Mouse (Mus musculus) urinary bladder, postnatal 36 days (tissue): ENCODE measurements around the gene Itprid1.

ENCODE experiments used
- DNase-seq, 2 experiments: peaks; one replicate each; pipeline ENCODE4 v3.0.0; 2022; ENCODE audit warnings: low spot score in 2 of 2, mixed read lengths in 1 of 2

The Itprid1 gene

GRCm38 (mm10) chr6:55887598-55887997 lies 50.9 kb downstream of the Itprid1 start:
- no peak for DNase-seq

DNA sequence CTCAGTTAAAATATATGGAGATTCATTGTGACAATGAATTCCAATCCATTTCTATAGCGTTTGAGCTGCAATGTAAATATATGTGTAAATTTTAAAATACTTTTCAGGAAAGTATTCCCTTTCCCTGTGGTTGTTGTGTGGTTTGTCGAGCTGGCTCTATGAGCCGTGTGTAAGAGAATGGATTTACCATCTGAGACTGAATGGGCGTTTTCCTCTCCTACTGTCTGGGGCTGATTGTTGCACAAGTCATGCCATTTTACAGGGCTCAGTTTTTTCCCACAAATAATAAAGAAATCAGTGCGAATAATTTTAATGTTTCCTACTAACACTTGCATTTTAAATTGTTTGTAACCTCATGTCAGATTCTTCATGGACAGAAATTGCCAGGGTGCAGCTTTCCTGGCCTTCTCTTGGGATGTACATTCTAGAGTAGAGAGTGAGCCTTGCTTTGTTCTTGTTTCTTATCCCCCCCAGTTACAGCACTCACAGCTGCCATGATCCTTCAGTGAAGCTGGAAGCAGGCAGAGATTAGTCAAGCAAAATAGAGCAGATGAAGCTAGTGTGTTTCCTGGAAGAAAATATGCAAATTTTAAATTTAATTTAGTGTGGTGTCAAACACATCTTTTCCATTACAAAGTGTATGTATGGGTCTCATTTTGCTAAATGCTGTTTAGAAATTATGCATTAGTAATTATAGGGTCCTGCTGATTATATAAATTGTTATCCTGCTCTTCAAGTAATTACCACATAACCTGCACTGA lies 65.1 kb downstream of the Itprid1 start:
- DNase-seq, result no peak

GRCm38 (mm10) chr6:55902329-55902605 lies 65.6 kb downstream of the Itprid1 start:
- DNase-seq, result no peak

DNA sequence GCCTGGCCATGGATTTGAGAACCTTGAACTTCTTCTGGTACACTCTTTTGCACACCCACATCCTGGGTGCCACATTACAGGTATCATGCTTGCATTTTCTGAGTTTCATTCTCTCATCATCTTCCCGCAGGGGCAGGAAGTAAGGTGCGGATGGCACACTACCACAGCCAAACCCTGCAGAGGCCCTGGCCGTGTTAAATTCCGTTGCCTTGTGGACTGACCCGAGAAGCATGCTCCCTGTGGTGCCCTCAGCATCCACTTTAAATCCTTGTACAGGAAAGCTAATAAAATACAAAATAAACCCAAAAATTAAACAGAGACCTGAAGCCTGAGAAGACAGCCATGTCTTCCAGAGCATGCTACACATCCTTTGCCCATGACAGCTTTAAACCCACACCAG lies 82.5 kb downstream of the Itprid1 start:
- DNase-seq, result no peak

- no peak for DNase-seq
These were observed 83.6 kb downstream of the Itprid1 start for GRCm38 (mm10) chr6:55920282-55920720.

- DNase-seq, result no peak
These were observed 84.4 kb downstream of the Itprid1 start for GRCm38 (mm10) chr6:55920866-55921630.

GRCm38 (mm10) chr6:55944709-55945108 lies 108.0 kb downstream of the Itprid1 start:
- DNase-seq, result no peak

DNA sequence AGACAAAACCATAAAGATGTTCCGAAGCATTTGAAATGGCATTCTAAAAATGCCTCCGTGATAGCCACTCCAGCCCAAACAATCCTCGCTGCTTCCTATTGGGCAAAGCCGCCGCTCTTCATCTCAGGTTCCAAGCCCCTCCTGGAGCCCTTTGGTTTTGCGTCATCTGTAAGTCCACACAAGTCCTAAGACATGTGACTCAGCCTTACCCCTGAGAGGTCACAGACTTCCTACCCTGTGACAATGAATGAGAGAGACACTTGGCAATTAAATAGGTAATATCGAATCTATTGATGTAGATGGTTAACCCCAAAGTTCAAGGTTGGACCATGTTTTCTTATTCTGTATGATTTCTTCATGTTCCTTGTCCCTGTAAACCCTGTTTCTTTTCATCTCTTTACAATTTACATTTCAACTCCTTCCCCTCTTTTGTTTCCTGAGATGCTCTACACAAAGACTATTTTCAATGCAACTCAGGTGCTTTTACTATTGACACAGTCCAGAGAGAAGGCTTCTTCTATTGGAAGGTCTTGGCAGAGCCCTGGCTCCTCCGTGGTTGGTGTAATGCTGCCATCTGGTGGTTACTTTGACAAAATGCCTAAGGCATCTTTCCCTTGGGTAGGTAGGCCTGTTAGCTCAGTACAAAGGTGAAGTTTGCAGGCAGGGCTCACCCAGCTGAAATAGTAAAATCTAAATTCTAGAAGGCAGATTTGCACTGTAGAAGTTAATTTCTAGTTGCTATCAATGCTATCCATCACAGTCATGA lies 113.8 kb downstream of the Itprid1 start:
- DNase-seq, result peak; percentile 31 to 51

DNA sequence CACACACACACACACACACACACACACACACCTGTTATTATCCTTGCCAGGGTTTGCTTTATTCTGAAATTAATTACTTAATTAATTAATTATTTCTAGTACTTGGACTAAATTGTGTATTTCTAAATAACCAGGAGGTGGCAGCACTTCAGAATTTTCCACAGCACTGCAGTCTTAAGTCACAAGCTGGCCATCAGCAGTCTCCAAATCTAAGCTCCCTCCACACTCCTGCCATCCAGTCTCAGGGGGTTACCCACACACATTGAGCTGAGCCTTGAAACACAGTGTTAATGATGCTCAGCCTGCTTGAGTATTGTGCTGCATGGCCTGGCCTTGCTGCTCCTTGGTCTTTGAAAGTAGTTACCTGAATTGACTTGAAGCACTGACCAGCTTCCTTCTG lies 136.3 kb downstream of the Itprid1 start:
- no peak for DNase-seq

GRCm38 (mm10) chr6:55979766-55980165 lies 143.1 kb downstream of the Itprid1 start:
- DNase-seq, result no peak

GRCm38 (mm10) chr6:56008711-56009110 lies 172.0 kb downstream of the Itprid1 start:
- DNase-seq, result no peak

- DNase-seq, result no peak
These were observed 175.7 kb downstream of the Itprid1 start for GRCm38 (mm10) chr6:56012384-56012783.

- DNase-seq, result no peak
These were observed 180.7 kb downstream of the Itprid1 start, which contains the start of gene Ppp1r17 for GRCm38 (mm10) chr6:56017291-56017994. Gene Ppp1r17 (plus strand): TSS chr6:56017497.

- DNase-seq, result no peak
These were observed 182.9 kb downstream of the Itprid1 start for GRCm38 (mm10) chr6:56019632-56020031.

DNA sequence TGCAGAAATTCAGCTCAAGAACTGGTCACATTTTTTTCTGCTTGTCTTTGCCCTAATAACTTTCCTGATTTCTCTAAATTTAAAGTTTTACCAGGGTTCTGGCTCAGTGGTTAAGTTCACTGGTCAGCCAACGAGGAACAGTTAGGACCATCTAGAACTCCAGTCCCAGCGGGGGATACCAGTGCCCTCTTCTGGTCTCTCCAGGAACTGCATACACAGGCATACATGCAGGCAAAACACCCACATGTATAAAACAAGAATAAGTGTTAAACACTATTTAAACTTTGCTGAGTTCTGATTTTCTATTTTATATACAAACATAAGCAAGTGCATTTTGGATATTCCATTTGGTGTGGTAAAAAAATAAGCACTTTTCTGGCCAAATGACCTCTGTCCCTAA lies 188.8 kb downstream of the Itprid1 start:
- DNase-seq, result no peak

DNA sequence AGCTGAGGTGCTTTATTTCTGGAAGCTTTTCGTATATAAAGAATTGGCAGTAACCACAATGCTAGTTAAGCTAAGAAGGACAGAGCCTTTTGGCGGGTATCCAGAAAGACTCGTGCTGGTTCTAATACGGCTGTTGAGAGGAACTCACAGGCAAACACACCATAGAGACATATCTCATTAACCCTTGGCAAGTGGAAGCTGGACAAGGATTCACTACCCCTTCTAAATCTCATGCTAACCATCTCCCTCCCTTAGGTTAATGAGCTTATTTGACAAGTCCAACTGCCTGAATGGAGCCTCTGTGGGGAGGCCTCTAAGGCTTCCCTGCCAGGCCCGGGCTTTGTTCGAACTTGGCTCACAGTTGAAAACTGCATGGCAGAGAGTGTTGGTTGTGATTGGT lies 190.6 kb downstream of the Itprid1 start:
- no peak for DNase-seq

DNA sequence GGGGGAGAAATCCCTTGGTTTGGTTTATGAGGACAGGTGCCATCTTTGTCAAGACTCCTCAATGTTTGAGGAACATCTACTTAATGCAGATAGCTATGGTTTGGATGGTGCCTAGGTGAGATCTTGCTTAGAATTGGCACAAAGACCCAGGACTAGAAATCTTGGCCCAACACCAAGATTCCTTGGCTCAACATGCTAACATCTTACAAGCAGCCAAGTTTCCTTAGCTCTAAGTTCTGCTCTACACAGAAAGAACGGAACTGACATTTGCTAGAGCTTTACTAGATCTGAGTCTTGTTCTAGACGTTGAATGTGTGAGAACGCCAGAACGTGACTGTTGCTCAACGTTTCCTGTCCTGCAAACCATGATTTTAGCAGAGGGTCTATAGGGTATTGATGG lies 191.3 kb downstream of the Itprid1 start:
- no peak for DNase-seq
